Mouse (Mus musculus) thymus, adult 2 months (tissue): ENCODE results near the gene Il15ra.

Source experiments
- CTCF ChIP-seq: fragments of 200-500 bp; IDR thresholded peaks from 2 replicates; pipeline ENCODE4 v1.5.1; 2012; ENCODE audit warnings: mild to moderate bottlenecking, control low read depth, low read length, moderate library complexity, borderline replicate concordance; ENCODE audit not compliant: control insufficient read depth, poor library complexity, insufficient read depth; ENCODE audit errors: extremely low read depth
- POLR2A ChIP-seq: fragments of 200-500 bp; IDR thresholded peaks from 2 replicates; pipeline ENCODE4 v1.6.1; 2012; ENCODE audit warnings: mild to moderate bottlenecking, low read length, control low read depth, moderate library complexity; ENCODE audit not compliant: control insufficient read depth, poor library complexity, insufficient read depth; ENCODE audit errors: extremely low read depth

GRCm38 (mm10) chr2:11693352-11693751, 11.7 kb upstream of the Il15ra start:
- TF ChIP-seq CTCF (no peak), POLR2A (no peak)
